Mouse (Mus musculus) heart, adult 2 months (tissue): Measurements from ENCODE around the gene Cttnbp2nl.

ENCODE experiments used
- CTCF ChIP-seq: fragments of 200-600 bp; IDR thresholded peaks from 2 replicates; pipeline ENCODE4 v1.8.1; 2022; ENCODE audit warnings: antibody characterized with exemption, mild to moderate bottlenecking, moderate library complexity
- EP300 ChIP-seq: fragments of 200-500 bp; IDR thresholded peaks from 2 replicates; pipeline ENCODE4 v1.6.1; 2011; ENCODE audit warnings: low read depth, low read length, control low read depth; ENCODE audit not compliant: insufficient read depth
- POLR2A ChIP-seq: fragments of 200-500 bp; IDR thresholded peaks from 2 replicates; pipeline ENCODE4 v1.6.1; 2011; ENCODE audit warnings: mild to moderate bottlenecking, low read depth, low read length, control low read depth; ENCODE audit not compliant: insufficient read depth

DNA sequence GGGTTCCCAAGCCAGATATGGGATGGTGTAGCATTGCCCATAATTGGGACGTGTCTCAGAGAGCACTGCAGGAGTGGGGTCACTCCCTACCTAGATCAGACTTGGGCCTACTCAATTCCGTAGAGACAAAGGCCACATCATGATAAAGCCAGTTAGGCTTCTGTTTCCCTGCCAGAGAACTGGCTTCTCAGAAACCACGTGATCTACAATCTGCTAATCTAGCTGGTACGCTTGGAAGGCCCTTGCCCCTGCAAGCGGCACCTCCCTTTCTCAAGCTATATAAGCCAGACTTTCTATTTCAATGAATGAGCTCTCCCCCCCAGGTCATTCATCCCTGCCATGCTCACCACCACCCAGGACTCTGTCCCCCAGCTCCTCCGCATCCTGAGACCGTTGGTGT, 37.2 kb upstream of the Cttnbp2nl start:
- no peak for TF ChIP-seq POLR2A
- TF ChIP-seq CTCF = no peak
- TF ChIP-seq EP300 = no peak
